Mouse (Mus musculus): ENCODE results near the gene Znrf1. TPM values are rescaled to one million over a fixed set of nuclear protein-coding genes. Genes with fewer than 3 reads are reported as not detected.

The Znrf1 gene
- polyA plus RNA-seq, 1 experiment from 2014 or later: 65.7 TPM

DNA sequence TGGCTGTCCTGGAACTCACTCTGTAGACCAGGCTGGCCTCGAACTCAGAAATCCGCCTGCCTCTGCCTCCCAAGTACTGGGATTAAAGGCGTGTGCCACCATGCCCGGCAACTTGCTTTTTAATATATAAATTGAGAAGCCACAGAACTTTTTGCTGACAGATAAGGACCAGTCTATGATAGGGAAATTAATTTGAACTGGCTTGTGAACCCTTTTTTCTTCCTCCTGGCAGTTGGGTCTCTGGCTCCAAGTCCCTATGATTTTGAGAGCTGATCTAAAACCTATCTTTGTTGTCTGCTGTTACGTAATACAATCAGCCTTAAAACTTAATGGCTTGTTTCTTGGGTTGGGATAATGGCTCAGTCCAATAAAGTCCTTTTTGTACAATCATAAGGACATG lies 27.2 kb downstream of the Znrf1 start:
- Histone ChIP-seq H3K4me1 (ENCODE audit: control insufficient read depth, insufficient read depth, low read depth, low read length) (peaks cover 26% of the 10 kb centered on the region), H3K9ac (ENCODE audit: low read depth, low read length) (no peak overlapping the region)
- WGBS: 94% methylated on average over 5 of the region's 5 CpGs

DNA sequence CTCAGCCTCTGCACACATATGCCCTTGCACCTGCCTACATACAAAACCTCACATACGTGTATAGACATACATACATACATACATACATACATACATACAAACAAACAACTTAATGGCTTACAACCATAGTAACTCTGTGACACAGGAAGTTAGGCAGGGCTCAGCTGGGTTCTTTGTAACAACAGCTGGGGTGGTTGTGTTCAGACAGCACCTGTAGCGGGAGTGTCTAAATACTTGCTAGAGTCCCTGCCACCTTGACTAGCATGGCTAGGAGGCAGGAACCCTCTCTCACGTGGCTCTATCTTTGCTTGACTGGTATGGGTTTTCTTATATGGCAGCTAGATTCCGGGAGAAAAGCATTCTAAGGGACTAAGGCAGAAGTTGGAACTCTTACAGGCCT lies 27.8 kb downstream of the Znrf1 start:
- Histone ChIP-seq H3K27ac (ENCODE audit: low read depth, low read length) (no peak overlapping the region), H3K9ac (ENCODE audit: low read depth, low read length) (no peak overlapping the region), H3K36me3 (ENCODE audit: control insufficient read depth, insufficient read depth, low read length) (no peaks in the 10 kb centered on the region), H3K4me1 (ENCODE audit: control insufficient read depth, insufficient read depth, low read depth, low read length) (peaks cover 27% of the 10 kb centered on the region), H3K4me2 (ENCODE audit: low read length) (no peak overlapping the region), H3K27me3 (replicated peaks; ENCODE audit: control insufficient read depth, insufficient read depth, low read length) (no peaks in the 10 kb centered on the region), H3K4me3 (ENCODE audit: low read length) (no peak overlapping the region), H3K9me3 (ENCODE audit: control insufficient read depth, low read length) (no peaks in the 10 kb centered on the region)
- ATAC-seq: no peak
- WGBS: 88% methylated on average over 4 of the region's 4 CpGs

More for the DNA sequence above, 27.2 kb downstream of the Znrf1 start:
- no peak for ATAC-seq
- Histone ChIP-seq H3K27me3 (replicated peaks; ENCODE audit: control insufficient read depth, insufficient read depth, low read length) (no peaks in the 10 kb centered on the region), H3K27ac (ENCODE audit: low read depth, low read length) (no peak overlapping the region), H3K36me3 (ENCODE audit: control insufficient read depth, insufficient read depth, low read length) (no peaks in the 10 kb centered on the region), H3K4me3 (ENCODE audit: low read length) (no peak overlapping the region), H3K4me2 (ENCODE audit: low read length) (no peak overlapping the region), H3K9me3 (ENCODE audit: control insufficient read depth, low read length) (no peaks in the 10 kb centered on the region)

DNA sequence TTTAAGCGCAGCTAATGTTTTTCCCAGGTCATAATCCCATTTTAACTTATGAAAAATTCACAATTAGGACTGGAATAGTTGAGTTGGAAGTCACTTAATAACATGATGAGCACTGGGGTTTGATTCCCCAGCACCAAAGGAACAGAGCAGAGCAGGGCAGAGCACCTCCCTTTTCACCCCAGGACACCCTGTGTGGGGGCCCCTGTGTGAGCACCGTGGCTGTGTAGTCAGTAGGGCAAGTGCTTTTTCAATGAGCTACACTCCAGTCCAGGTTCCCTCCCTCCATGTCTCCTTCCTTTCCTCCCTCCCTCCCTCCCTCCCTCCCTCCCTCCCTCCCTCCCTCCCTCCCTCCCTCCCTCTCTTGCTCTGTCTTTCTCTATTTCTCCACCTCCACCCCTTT lies 28.2 kb downstream of the Znrf1 start:
- no peak for ATAC-seq
- peaks cover 26% of the 10 kb centered on the region for H3K4me1 ChIP-seq (ENCODE audit: control insufficient read depth, insufficient read depth, low read depth, low read length)

DNA sequence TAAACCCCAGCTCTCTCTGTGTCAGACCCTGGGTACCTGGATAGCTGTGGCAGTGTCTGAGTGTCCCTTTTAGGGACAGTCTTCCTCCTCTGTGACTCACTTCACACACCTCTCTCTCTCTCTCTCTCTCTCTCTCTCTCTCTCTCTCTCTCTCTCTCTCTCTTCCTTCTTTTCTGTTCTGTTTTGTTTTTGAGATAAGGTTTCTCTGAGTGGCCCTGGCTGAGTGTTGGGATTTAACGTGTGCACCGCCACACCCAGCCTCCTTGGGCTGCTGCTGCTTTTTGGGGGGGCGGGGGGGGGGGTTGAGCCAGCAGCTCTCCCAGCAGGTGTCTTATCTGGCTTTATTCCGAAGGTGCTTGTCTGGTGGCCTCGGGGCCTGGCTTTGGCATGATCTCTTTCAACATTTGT lies 29.9 kb downstream of the Znrf1 start:
- Histone ChIP-seq H3K36me3 (ENCODE audit: control insufficient read depth, insufficient read depth, low read length) (no peaks in the 10 kb centered on the region), H3K27ac (ENCODE audit: low read depth, low read length) (no peak overlapping the region), H3K4me2 (ENCODE audit: low read length) (no peak overlapping the region), H3K27me3 (replicated peaks; ENCODE audit: control insufficient read depth, insufficient read depth, low read length) (no peaks in the 10 kb centered on the region), H3K9ac (ENCODE audit: low read depth, low read length) (no peak overlapping the region), H3K9me3 (ENCODE audit: control insufficient read depth, low read length) (no peaks in the 10 kb centered on the region), H3K4me3 (ENCODE audit: low read length) (no peak overlapping the region), H3K4me1 (ENCODE audit: control insufficient read depth, insufficient read depth, low read depth, low read length) (peaks cover 28% of the 10 kb centered on the region)
- WGBS: 40% methylated on average over 5 of the region's 5 CpGs
- ATAC-seq: no peak

More for the DNA sequence above, 28.2 kb downstream of the Znrf1 start:
- no peak overlapping the region for H3K27ac ChIP-seq (ENCODE audit: low read depth, low read length)
- 82% methylated on average over 2 of the region's 2 CpGs for WGBS
- no peaks in the 10 kb centered on the region for H3K36me3 ChIP-seq (ENCODE audit: control insufficient read depth, insufficient read depth, low read length)
- no peak overlapping the region for H3K9ac ChIP-seq (ENCODE audit: low read depth, low read length)
- no peaks in the 10 kb centered on the region for H3K9me3 ChIP-seq (ENCODE audit: control insufficient read depth, low read length)
- no peak overlapping the region for H3K4me2 ChIP-seq (ENCODE audit: low read length)
- no peak overlapping the region for H3K4me3 ChIP-seq (ENCODE audit: low read length)
- H3K27me3 ChIP-seq (replicated peaks; ENCODE audit: control insufficient read depth, insufficient read depth, low read length): no peaks in the 10 kb centered on the region

DNA sequence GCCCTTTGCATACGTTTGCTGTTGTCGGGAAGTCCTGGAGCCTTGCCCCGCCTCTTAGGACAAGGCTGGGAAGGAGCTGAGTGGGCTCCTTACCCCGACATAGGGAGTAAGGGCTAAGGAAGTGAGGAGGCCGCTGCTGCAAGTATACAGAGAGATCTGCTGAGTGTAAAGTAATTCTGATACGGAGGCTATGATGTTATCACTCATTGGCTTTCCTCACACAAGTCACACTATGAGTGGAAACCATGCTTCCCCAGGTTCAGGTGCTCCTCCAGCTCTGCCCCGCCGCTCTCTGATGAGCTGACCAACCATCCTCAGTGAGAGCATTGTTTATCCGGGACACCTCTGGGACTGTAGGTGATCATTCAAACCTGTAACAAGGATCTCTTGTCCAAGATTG lies 30.4 kb downstream of the Znrf1 start:
- Histone ChIP-seq H3K27me3 (replicated peaks; ENCODE audit: control insufficient read depth, insufficient read depth, low read length) (no peaks in the 10 kb centered on the region), H3K27ac (ENCODE audit: low read depth, low read length) (no peak overlapping the region), H3K36me3 (ENCODE audit: control insufficient read depth, insufficient read depth, low read length) (no peaks in the 10 kb centered on the region), H3K9ac (ENCODE audit: low read depth, low read length) (no peak overlapping the region), H3K4me1 (ENCODE audit: control insufficient read depth, insufficient read depth, low read depth, low read length) (peaks cover 28% of the 10 kb centered on the region), H3K9me3 (ENCODE audit: control insufficient read depth, low read length) (no peaks in the 10 kb centered on the region), H3K4me3 (ENCODE audit: low read length) (no peak overlapping the region), H3K4me2 (ENCODE audit: low read length) (no peak overlapping the region)
- ATAC-seq: no peak
- WGBS: 72% methylated on average over 9 of the region's 9 CpGs

DNA sequence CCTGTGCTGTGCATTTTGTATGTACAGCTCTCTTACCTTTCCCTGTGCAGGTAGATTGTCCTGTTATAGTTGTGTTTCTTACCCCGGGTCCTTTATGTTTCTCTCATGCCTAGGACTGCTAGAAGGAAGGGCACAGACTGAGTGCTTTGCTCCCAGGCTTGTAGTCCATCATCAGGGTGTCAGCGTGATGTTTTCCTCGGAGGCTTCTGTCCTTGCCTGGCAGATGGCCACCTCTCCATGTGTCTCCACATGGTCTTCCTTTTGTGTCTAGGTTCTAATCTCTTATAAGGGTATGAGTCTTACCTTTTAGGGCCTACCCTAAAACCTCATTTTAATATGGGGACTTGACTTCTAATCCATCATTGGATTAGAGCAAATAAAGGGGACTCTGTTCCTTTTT lies 31.7 kb downstream of the Znrf1 start:
- Histone ChIP-seq H3K9me3 (ENCODE audit: control insufficient read depth, low read length) (no peaks in the 10 kb centered on the region), H3K27me3 (replicated peaks; ENCODE audit: control insufficient read depth, insufficient read depth, low read length) (no peaks in the 10 kb centered on the region), H3K27ac (ENCODE audit: low read depth, low read length) (no peak overlapping the region), H3K36me3 (ENCODE audit: control insufficient read depth, insufficient read depth, low read length) (no peaks in the 10 kb centered on the region), H3K9ac (ENCODE audit: low read depth, low read length) (no peak overlapping the region), H3K4me2 (ENCODE audit: low read length) (no peak overlapping the region), H3K4me1 (ENCODE audit: control insufficient read depth, insufficient read depth, low read depth, low read length) (peaks cover 34% of the 10 kb centered on the region), H3K4me3 (ENCODE audit: low read length) (no peak overlapping the region)
- ATAC-seq: no peak
- WGBS: 51% methylated on average over 3 of the region's 3 CpGs

DNA sequence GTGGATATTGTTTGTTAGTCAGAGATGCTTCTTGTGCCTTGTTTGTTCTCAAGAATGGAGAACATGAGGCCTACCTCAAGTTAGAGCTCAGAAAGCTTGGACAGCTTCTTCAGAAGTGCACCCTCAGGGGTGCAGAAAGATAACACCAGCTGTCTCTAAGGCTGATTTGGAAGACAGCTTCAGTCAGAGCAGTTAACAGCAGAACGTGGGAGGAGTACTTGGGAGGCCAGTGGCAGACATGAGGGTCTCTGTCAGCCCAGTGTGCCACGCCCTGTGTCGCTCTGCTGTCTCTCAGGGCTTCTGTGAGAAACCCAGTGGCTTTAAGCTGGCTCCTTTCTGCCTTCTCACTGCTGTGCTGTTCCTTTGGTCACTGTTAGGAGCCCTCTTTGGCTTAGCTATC lies 32.1 kb downstream of the Znrf1 start:
- Histone ChIP-seq H3K4me2 (ENCODE audit: low read length) (no peak overlapping the region), H3K9me3 (ENCODE audit: control insufficient read depth, low read length) (no peaks in the 10 kb centered on the region), H3K4me1 (ENCODE audit: control insufficient read depth, insufficient read depth, low read depth, low read length) (peaks cover 34% of the 10 kb centered on the region), H3K36me3 (ENCODE audit: control insufficient read depth, insufficient read depth, low read length) (no peaks in the 10 kb centered on the region), H3K4me3 (ENCODE audit: low read length) (no peak overlapping the region), H3K27me3 (replicated peaks; ENCODE audit: control insufficient read depth, insufficient read depth, low read length) (no peaks in the 10 kb centered on the region), H3K27ac (ENCODE audit: low read depth, low read length) (no peak overlapping the region), H3K9ac (ENCODE audit: low read depth, low read length) (no peak overlapping the region)
- WGBS: 65% methylated on average over 3 of the region's 3 CpGs
- ATAC-seq: no peak

DNA sequence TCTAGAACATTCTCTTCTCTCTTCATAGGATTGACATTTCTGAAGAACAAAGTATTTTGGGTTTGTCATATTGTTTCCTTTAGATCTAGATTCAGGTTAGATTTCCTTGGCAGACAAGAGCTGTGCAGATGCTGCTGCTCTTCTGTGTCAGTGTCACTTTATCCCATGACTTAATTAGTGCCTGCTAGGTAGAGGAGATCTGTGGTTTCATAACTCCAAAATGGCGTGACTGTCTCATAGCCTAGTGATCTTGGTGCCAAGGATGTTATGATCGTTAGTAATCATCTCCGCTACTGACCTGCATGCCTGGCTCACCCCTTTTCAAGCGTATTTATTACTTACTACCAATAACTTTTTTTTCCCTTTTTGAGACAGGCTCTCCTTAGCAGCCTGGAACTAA lies 34.0 kb downstream of the Znrf1 start:
- no peak overlapping the region for H3K27ac ChIP-seq (ENCODE audit: low read depth, low read length)
- no peak overlapping the region for H3K9ac ChIP-seq (ENCODE audit: low read depth, low read length)
- H3K4me3 ChIP-seq (ENCODE audit: low read length): no peak overlapping the region
- H3K36me3 ChIP-seq (ENCODE audit: control insufficient read depth, insufficient read depth, low read length): no peaks in the 10 kb centered on the region
- H3K4me2 ChIP-seq (ENCODE audit: low read length): no peak overlapping the region
- no peaks in the 10 kb centered on the region for H3K27me3 ChIP-seq (replicated peaks; ENCODE audit: control insufficient read depth, insufficient read depth, low read length)
- H3K9me3 ChIP-seq (ENCODE audit: control insufficient read depth, low read length): no peaks in the 10 kb centered on the region
- 69% methylated on average over 4 of the region's 4 CpGs for WGBS
- ATAC-seq: no peak
- peaks cover 39% of the 10 kb centered on the region for H3K4me1 ChIP-seq (ENCODE audit: control insufficient read depth, insufficient read depth, low read depth, low read length)

DNA sequence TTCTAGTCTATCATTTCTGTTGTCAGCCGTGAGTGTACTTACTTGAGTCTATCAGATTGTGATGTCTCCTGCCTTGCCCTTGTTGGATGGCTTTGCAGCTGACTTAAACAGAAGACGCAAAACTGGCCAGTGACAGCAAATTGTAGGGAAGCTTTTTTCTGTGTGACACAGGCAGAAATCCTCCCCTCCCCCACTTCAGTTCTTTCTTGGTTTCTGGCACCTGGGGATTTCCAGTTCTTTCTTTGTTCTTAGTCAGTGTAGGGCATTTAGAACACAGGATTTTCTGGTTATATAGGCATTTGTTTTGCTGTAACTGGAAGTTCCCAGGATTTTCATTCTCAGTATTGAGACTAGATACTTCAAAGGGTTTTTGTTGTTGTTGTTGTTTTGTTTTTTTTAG lies 34.5 kb downstream of the Znrf1 start:
- Histone ChIP-seq H3K27ac (ENCODE audit: low read depth, low read length) (no peak overlapping the region), H3K9ac (ENCODE audit: low read depth, low read length) (no peak overlapping the region), H3K27me3 (replicated peaks; ENCODE audit: control insufficient read depth, insufficient read depth, low read length) (no peaks in the 10 kb centered on the region), H3K4me2 (ENCODE audit: low read length) (no peak overlapping the region), H3K36me3 (ENCODE audit: control insufficient read depth, insufficient read depth, low read length) (no peaks in the 10 kb centered on the region), H3K9me3 (ENCODE audit: control insufficient read depth, low read length) (no peaks in the 10 kb centered on the region), H3K4me3 (ENCODE audit: low read length) (no peak overlapping the region), H3K4me1 (ENCODE audit: control insufficient read depth, insufficient read depth, low read depth, low read length) (peaks cover 36% of the 10 kb centered on the region)
- WGBS: 45% methylated on average over 2 of the region's 2 CpGs
- ATAC-seq: no peak

DNA sequence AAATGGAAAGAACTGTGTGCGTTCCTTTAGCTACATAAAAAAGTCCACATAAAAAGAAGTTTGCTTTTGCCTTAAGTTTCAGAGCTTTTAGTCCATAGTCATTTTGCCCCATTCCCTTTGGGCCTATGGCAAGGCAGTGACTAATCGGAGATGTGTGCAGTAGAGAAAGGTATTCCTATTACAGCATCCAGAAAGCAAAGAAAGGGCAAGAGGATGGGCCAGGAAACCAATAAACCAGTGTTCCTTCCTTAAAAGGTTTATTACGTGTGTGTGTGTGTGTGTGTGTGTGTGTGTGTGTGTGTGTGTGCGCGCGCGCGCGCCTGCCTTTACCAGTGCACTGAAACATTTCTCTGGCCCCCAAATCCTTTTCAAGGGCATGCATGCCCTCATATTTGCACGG lies 35.8 kb downstream of the Znrf1 start:
- no peak for ATAC-seq
- Histone ChIP-seq H3K36me3 (ENCODE audit: control insufficient read depth, insufficient read depth, low read length) (no peaks in the 10 kb centered on the region), H3K4me3 (ENCODE audit: low read length) (no peak overlapping the region), H3K4me2 (ENCODE audit: low read length) (no peak overlapping the region), H3K9ac (ENCODE audit: low read depth, low read length) (no peak overlapping the region), H3K9me3 (ENCODE audit: control insufficient read depth, low read length) (no peaks in the 10 kb centered on the region), H3K4me1 (ENCODE audit: control insufficient read depth, insufficient read depth, low read depth, low read length) (peaks cover 28% of the 10 kb centered on the region), H3K27me3 (replicated peaks; ENCODE audit: control insufficient read depth, insufficient read depth, low read length) (no peaks in the 10 kb centered on the region), H3K27ac (ENCODE audit: low read depth, low read length) (no peak overlapping the region)
- WGBS: 92% methylated on average over 10 of the region's 10 CpGs
